Mouse (Mus musculus): ENCODE measurements around the gene Itgb2l.
"Not testable (repeated sequence)": the region's sequence is repeated elsewhere in the genome, so short reads cannot be mapped to it uniquely, and the experiment has no call there.

The Itgb2l gene

GRCm38 (mm10) chr16:96443468-96443867 is at the start of gene Itgb2l:
Itgb2l (minus strand) TSS chr16:96443619.
- no peak for DNase-seq (ENCODE audit: low spot score in 2 of 2)

DNA sequence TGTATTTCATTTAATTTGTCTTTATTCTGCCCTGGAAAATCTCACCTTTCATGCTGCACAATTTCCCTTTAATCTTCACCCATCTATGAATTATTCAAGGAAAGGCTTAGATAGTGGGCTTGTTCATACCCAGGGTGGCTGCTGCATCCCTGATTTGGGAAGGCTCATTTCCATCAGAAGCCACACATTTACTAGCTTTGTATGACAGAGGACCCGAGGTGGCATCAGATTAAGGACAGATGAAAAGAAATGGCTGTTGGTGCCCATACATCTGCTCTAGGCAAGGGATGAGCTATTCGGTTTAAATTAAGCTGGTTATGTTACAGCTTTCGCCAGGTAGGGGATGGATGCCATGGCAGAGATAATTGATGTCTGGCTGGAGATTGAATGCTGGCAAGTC is 48.1 kb upstream of the Itgb2l start:
- DNase-seq (ENCODE audit: low spot score in 2 of 2), result no peak

GRCm38 (mm10) chr16:96488038-96488437 is 44.6 kb upstream of the Itgb2l start:
- DNase-seq (ENCODE audit: low spot score in 2 of 2), result no peak

GRCm38 (mm10) chr16:96487007-96487684 is 43.7 kb upstream of the Itgb2l start:
- no peak for DNase-seq (ENCODE audit: low spot score in 2 of 2)

DNA sequence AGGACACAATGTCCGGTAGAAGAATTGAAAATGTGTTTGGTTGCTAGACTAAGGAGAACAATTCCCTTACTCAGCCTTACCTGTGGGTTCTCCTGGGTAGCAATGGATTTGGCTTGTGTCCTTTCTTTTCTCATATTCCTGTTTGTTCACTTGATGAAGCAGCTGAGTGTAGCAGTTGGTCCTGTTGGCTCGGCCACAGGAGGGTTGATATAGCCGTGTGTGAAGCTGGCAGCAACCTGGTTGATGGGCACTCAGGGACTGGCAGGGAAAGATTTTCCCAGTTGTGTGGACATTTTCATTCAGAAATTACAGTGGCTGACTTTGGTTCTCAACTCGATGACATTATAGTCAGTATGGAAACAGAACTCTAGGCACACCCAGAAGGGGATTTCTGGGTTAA is 38.4 kb upstream of the Itgb2l start:
- DNase-seq (ENCODE audit: low spot score in 2 of 2), result no peak

DNA sequence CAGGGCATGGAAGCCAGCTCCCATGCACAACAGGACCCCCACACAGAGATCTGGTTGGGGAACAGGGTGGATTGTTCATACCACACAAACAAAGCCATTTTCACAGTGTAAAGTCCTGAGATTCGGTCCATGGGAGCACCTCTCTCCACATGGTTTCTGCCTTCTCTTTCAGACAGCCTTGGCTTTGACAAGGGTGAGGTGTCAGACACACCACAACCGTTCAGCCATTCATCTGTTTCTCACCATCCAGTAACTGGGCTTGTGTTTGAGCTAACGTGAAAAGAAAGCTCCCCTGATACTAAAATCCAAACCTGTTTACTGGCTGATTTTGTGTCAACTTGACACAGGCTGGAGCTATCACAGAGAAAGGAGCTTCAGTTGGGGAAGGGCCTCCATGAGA is 30.8 kb upstream of the Itgb2l start:
- DNase-seq (ENCODE audit: low spot score in 2 of 2), result no peak

- DNase-seq (ENCODE audit: low spot score in 2 of 2), result no peak
Observed at GRCm38 (mm10) chr16:96472816-96473215, 29.4 kb upstream of the Itgb2l start.

GRCm38 (mm10) chr16:96472361-96472760 is 28.9 kb upstream of the Itgb2l start:
- DNase-seq (ENCODE audit: low spot score in 2 of 2), result no peak

DNA sequence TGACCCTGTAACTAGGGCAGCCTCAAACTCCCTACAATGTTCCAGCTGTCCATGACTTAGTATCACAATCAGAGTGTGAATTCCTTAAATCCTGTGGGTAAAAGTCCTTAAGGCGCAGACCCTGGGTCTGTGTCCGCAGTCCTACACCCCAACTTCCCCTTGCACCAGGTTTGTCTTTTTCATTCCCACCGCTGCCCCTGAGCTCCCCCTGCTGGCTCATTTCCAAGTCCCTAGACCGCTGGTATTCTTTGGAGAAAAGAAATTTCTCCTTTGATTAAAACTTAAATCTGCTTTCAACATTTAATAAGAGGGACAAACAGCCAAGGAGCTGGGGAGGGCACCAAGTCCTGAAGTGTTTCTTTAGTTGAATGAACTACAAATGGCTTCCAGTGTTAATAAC is 26.2 kb upstream of the Itgb2l start:
- DNase-seq (ENCODE audit: low spot score in 2 of 2), result no peak

DNA sequence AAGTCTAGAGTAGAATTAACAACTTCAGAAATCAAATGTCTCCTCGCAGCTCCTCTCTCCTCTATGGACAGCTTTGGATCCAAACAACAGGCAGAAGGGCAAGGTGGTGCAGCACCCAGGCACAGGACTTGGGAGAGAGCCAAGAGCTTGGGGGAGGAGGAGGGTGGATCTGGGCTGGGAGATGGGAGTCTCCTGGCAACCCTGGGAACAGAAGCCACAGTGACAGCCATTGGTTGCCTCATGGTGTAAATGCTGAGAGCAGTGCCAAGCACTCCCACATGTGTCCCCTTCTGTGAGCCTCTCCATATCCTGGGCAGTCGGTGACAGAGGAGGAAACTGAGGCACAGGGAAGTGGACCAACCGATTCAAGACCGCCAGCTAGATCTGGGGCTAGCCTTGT is 25.3 kb upstream of the Itgb2l start:
- peak in 1 of 2 experiments; percentile 47 for DNase-seq (ENCODE audit: low spot score in 2 of 2)

GRCm38 (mm10) chr16:96468011-96468410 is 24.6 kb upstream of the Itgb2l start:
- no peak for DNase-seq (ENCODE audit: low spot score in 2 of 2)

- DNase-seq (ENCODE audit: low spot score in 2 of 2), result peak; percentile 91 to 93
Observed at GRCm38 (mm10) chr16:96467445-96467844, 24.0 kb upstream of the Itgb2l start, which contains the start of gene Pcp4. Pcp4 (plus strand) TSS chr16:96467606.

DNA sequence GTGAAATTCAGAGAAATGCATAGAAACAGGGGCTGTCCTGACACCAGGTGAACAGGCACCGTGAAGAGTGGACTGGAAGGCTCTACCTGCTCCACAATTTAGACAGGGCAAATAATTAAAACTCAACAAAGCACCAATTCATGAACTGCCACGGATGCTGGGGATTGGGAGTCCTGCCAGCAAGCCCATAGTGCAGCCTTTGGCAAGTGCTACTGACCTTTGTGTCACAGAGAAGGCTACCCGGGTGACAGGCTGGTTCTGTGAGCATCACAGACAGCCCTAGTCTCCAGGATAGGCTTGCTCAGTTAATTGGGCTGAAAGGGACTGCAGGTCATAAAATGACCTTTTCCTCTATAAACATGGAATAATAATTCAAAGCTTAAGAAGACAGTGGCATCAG is 17.4 kb upstream of the Itgb2l start:
- no peak for DNase-seq (ENCODE audit: low spot score in 2 of 2)

DNA sequence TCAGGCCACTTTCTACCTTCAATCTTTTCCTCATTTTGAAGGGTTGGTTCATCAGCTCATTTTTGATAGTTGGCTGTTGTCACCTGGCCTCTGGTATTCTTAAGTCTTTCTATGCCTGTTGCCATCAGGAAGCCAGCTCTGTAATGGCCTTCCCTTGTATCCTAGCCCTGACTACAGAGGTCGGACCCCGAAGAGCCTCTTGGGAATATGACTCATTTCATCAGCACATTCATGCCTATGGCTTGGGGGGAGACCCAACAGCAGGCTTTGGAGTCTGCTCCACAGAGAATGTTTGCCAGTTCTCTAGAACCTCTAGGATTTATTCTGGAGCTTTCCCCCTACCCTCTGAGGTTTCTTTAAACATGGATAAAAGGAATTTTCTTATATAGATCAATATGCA is 15.9 kb upstream of the Itgb2l start:
- DNase-seq (ENCODE audit: low spot score in 2 of 2), result no peak

GRCm38 (mm10) chr16:96457612-96458011 is 14.2 kb upstream of the Itgb2l start:
- no peak for DNase-seq (ENCODE audit: low spot score in 2 of 2)

DNA sequence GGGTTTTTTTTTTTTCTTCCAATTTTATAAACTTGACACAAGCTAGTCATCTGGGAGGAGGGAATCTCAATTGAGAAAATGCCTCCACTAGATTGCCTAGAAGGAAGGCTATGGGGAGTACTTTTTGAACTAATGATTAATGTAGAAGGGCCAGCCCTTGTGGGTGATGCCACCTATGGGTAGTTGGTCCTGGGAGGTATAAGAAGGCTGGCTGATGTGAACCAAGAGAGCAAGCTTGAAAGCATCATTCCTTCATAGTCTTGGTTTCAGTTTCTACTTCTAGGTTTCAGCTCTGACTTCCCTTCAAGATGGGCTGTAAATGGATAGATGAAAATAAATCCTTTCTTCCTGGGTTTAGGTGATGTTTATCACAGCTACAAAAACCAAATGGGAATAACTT is 10.7 kb upstream of the Itgb2l start:
- DNase-seq (ENCODE audit: low spot score in 2 of 2), result no peak

DNA sequence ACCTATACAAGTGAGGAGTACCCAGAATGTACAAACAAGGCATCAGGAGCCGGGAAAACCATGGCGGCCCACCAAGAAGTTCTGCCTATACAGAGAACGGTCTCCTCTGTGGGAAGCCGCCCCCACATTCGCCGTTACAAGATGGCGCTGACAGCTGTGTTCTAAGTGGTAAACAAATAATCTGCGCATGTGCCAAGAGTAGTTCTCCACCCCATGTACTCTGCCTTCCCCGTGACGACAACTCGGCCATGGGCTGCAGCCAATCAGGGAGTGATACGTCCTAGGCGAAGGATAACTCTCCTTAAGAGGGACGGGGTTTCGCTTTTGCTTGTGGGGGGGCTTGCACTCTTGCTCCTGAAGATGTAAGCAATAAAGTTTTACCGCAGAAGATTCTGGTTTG is 7.5 kb upstream of the Itgb2l start:
- not testable (repeated sequence) for DNase-seq (ENCODE audit: low spot score in 2 of 2)

- no peak for DNase-seq (ENCODE audit: low spot score in 2 of 2)
Observed at GRCm38 (mm10) chr16:96441826-96442225, 1.6 kb downstream of the Itgb2l start.

DNA sequence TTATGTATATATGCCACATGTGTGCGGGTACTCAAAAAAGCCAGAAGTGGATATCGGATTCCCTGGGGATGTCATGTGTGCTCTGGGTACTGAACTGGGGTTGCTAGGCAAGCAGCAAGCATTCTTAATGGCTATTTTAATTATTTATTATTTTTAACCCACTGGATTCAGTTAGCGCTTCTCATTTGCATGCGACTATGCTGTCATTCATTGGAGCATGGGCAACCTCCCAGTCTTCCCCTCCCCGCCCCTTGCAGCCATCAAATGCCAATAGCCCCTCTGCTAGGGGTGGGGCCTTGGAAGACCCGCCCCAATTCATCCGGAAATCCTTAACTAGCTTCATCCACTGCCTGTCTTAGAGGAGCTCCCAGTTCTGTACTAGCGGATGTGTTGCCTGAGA is 2.5 kb downstream of the Itgb2l start:
- DNase-seq (ENCODE audit: low spot score in 2 of 2), result no peak

DNA sequence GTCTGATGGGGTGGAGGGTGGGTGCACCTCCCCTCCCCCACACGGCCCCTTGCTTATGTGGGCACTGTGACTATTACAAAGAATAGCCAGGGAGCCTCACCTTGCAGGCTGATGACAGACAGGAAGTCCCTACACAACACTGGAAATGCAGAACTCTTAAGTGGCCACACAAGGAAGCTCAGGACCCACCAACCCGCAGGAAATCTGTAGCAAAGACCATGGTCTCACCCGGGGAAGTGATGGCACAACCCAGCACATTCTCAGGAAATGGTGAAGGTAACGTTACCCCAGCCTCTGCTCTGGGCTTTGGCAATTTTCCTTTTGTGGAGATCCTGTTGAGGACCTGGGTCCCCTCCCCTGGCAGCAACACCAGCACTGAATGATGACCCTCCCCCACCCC is 3.7 kb downstream of the Itgb2l start:
- DNase-seq (ENCODE audit: low spot score in 2 of 2), result no peak

- DNase-seq (ENCODE audit: low spot score in 2 of 2), result no peak
Observed at GRCm38 (mm10) chr16:96438946-96439345, 4.5 kb downstream of the Itgb2l start.

DNA sequence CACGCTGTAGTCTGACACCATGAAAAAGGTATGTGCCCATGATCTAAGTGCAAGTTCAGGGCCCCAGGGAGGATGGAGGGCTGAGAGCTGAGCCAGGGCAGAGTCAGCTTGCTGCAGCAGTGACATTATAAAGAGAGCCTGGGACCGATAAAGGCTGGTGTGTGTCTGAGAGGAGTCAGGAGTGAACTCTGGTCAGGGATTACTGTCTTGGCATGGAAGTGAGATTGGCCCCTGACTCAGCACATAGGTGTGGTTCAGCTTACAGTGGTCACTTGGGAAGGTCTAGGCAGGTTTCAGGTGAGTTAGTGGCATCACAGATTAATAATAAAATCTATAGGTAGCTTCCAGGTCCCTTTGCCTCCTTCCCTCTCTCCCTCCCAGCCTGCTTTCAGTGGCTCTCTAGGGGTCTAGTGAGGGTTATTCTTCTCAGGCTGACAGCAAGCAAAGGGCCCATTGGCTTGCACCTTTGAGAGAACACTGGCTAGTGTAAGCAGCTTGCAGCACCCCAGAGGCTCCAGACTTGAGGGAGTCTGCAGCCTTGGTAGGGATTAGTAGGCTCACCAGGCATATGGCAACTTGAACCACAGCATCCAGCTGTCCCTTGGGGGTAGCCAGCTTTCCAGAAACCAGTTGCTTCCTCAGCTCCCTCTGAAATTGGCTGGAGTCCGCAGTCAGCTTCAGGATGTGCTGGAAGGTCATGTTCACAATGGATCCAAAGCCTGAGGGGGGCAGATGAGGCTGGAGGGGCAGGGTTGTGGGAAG is 9.2 kb downstream of the Itgb2l start:
- DNase-seq (ENCODE audit: low spot score in 2 of 2), result no peak

DNA sequence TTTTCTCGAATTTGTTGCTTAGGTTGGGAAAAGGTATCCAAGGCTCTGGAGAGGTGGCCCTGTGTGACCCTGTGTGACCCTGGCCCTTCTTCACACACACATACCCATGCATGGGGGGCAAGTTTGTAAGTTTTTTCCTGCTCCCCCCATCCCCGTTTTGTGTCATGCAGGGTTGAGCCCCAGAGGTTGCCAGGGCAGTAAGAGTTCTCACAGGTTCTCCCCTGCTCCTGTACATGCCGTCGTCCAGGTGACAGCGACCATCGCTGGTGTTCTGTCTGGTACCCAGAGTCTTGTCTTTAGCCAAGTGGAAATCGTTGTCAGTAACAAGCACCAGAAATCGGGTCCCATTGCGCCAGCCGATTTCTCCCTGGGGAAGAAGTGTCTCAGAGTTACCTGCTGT is 10.2 kb downstream of the Itgb2l start:
- no peak for DNase-seq (ENCODE audit: low spot score in 2 of 2)
